Mouse (Mus musculus) right cerebral cortex, postnatal 10 days (tissue): ENCODE results near the gene Capn9.

Experiments
- DNase-seq, 2 experiments: peaks; one replicate each; pipeline ENCODE4 v3.0.0; 2021; ENCODE audit warnings: low spot score in 2 of 2

Gene Capn9

DNA sequence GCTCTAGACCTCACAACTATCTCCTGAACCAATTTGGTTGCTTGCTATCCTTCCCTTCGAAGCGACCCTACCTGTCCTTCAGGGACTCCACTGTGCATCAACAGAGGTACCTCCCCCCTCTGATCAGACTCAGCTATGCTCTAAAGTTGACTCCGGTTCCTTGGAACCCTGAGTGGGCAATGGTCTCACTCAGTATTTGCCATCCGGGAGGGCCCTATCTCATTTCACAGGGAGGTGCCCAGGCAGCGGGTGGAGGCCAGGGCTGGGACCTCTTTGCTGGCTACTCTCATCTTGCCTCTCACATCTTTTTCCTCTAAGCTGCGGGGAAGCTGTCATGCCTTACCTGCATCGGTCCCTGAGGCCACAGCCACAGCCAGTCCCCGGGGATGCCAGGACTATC lies at the start of gene Capn9:
Capn9 (plus strand) TSS at position 301 of the 400 bp plus-strand sequence.
- no peak for DNase-seq

DNA sequence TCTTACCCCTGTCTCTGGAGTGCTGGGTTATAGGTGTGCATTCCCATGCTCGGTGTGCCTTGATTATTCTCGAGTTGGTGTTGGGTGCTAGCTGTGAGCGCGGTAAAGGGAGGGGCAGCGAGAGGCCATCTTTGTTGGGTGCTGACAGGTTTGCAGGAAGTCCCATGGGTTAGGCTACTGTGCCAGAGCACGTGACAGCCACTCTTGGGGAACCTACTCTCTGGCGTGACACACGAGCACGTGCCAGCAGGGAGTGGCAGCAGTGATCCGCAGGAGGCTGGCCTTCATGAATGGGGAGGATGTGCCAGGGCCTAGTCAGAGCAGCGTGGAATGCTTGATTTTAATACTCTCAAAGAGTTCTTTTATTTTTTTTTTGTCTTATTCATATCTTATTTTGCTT lies 49.6 kb upstream of the Capn9 start:
- no peak for DNase-seq

DNA sequence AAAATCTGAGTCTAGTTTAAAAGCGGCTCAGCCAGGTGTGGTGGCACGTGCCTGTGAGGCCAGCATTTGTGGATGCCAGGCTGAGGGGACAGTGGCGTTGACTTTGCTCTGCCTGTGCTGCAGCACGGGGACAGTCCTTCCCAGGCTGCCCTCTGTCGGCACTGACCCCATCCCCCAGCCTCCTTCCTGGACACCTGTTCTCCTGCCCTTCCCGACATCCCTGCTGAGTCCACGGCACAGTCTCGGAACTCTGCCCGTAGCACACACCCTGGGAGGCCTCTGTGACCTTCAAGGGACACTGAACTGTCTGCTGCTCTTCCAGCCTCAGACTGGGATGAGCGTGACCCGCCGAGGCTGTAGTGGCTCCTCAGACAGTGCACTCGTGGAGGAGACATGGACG lies 45.8 kb upstream of the Capn9 start:
- no peak for DNase-seq

DNA sequence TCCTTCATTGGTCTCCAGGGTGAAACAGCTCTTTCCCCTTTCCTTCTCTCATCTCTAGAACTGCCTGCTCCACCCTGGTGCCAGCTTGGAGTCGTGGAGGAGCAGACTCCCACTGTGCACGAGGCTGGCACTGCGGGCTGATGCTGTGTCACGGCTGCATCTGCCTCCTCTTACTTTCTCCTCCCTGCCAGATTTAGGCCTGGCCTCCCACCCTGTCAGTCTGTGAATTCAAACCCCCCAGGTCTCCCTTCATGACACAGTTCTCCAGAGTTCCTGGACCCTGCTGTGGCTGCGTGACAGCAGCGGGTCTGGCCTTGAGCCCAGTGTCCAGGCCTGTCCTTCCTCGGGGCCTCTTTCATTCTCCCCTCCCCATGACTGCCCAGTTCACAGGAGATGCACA lies 45.4 kb upstream of the Capn9 start:
- no peak for DNase-seq

DNA sequence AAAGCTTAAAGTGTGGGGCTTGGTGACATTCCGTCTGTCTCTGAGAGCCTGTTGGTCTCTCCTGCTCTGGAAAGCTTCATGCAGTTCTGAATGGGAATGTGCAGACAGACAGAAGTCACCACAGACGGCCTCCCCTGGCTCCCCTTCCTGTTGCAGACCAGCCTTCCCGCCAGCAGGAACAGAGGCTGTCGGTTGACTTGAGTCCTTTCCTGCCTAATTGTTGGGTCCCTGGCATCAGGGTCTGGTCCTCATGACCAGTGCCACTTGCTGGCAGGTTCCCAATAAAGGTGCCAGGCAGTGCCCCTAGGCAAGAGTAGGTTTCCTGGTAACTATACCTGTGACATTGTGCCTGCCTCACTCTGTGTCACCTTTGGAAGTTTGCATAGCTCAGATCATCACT lies 44.9 kb upstream of the Capn9 start:
- DNase-seq: no peak

DNA sequence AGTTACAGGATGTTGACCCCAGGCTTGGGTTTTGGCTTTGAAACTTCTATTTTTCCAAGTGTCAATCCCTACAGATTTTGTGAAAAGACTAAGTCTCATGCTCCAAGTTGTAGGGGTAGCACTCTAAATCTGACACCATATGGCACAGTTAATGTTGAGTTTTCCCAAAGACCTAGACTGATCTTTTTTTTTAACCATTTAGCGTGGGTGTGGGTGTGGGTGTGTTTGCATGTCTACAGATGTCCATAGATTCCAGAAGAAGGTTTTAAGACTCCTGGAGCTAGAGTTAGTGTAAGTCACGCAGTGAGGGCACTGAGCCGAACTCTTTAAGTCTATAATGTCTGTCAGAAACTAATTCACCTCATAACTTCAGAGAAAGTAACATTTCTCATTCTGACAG lies 43.3 kb upstream of the Capn9 start:
- no peak for DNase-seq

DNA sequence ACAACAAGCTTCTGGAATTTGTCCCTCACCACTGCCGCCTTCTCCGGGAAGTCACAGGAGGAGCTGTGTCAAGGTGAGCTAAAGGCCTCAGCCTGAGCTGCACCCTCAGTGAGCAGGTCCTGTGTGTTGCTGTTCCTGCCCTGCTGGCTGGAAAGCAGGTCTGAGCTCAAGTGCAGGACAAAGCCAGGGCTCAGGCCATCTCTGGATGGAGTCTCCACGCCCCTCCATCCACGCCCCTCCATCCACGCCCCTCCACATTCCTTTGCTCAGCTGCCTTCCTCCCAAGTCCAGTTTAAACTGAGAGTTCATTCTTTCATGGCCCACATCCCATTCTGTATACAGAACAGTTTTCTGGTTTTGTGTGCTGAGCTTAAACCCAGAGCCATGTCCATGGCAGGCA lies 40.5 kb upstream of the Capn9 start:
- no peak for DNase-seq

DNA sequence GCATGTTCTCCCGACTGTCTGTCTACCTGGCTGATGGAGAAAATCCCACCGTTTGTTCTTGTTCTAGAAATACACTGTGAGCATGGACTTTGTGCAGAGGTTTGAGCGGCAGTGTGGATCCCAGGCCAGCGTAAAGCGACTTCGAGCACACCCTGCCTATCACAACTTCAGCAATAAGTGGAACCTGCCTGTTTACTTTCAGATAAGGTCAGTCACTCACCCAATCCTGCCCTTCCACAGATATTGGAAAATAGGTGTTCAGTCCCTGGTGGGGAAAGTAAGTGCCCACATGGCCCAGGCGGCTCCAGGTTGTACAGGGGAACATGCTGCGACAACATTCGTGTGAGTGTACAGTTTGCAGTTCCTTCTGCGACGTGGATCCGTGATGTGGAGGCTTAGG lies 35.0 kb upstream of the Capn9 start:
- no peak for DNase-seq

DNA sequence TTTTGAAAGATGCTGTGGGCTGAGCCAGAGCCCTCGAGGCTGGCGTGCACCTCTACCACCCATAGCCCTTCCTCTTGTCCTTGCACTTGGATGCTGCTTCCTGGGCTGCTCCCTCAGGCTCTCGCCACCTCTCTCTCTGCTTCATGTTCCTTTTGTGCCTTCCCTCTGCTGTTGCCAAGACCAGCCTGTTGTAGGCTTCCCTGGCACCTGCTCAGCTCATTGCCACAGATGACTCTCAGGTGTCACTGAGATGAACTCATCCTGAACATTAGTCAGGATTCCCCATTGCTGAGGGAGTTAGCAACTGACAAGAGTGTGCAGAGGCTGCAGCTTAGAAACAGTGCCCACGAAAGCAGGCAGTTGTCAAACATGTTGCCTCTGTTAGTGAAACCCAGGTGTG lies 33.9 kb upstream of the Capn9 start:
- DNase-seq: no peak

DNA sequence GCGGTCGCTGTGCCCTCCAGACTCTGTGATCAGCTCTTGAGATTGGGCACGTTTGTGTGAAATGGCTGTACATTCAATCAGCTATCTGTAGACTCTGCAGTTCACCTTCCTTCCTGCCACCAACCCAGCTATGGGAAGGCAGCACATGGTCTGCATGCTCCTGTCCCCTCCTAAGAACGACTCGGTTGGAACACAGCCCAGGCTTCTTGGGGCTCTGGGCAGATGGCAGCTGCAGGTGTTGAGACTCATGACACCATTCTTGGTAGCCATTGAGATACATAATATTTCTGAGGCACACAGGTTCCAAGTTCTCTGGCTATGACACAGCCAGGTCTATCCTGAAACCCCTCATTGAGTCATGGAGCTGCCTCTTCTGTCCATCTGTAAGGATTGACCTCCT lies 32.6 kb upstream of the Capn9 start:
- DNase-seq: no peak

DNA sequence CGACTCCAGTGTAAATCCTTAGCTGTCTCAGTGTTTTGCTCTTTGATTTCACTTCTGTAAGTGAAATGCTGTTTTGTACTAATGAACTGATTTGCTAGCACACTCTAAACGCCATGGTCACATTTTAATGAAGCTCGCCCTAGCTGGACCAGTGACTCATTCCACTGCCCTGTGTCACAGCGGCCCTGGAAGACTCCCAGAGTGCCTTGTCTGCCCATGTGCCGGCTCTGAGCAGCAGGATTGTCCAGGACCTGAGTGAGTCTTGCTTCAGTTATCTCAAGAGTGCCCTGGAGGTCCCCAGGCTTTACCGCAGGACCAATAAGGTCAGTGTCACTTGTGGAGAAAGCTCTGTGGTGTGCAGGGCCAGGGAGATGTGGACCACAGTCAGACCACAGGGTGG lies 29.5 kb upstream of the Capn9 start:
- no peak for DNase-seq

DNA sequence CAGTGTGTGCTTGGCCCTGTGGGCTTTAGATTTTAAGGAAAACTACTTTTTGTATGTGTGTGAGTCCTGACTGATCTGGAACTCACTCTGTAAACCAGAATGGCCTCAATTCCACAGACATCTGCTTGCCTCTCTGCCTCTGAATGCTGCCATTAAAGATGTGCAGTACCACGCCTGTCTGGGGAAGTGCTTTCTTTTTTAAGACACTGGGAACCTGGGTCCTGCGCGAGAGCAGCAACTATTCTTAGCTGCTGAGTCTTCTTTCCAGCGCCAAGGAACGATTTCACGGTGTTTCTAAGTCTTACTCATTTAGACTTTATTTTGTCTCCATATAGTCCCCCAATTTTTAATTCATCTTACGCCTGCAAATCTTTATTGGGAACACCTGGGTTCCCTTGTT lies 29.1 kb upstream of the Capn9 start:
- DNase-seq: no peak

DNA sequence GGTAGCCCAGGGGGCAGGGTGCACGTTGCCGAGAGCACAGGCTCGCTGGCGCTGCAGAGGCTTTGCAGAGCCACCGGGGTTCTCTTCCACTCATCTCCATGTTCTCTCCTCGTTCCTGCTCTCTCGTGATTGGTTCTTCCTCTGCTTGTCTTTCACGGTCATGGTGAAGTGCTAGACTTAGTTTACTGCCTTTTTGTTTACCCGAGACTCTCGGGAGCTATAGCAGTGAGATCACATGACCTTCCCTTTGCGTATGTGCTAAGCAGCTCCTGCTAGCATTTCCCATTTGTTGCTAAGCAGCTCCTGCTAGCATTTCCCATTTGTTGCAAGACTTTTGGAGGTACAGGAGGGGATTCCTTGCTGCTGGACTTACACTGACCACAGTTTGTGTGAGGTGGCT lies 28.6 kb upstream of the Capn9 start:
- no peak for DNase-seq

DNA sequence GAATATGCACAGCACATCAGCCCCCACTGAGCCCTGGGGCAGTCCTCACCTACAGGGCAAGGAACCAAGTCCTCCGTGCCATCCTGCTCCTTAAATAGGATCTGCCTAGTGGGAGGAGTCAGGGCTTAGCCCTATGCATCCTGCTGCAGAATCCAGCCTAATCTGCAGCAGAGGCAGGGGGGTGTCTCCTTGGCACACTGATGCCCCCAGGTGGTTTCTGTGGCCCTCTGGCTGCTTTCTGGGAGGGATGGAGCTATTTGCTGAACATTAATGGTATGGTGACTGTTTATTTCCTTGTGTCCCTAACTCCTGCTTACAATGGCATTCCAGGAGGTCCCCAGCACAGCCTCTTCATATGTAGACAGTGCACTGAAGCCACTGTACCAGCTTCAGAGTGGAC lies 27.7 kb upstream of the Capn9 start:
- DNase-seq: no peak

DNA sequence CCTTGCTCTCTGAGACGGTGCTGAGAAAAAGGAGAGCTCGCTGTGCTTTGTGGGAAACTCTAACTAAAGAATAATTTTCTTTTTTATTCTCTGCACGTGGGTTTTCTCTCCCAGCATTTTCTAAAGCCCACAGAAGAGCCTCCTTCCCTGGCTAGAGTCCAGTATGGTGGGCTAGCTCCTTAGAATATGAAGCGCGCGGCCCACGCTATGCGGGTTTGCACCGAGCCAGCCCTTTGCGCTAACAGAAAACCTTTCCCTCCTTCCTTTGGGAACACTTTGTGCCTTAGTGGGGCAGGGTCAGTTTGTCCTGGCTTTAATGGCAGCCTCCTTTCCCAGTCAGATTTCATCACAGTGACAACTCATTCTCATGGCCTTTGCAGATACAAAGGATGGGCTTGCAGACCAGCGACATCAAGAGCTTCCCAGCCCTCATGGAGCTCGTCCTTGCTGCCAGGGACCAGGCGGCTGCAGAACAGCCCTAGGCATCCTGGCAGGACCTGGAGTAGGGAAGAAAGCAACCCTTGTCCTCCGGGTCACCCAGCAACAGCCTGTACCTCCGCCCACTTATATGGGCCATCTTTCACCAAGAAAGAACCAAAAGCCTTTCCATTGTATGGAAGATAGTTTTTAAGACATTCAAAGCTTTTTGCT lies 24.8 kb upstream of the Capn9 start:
- DNase-seq: peak; percentile 66 to 68

DNA sequence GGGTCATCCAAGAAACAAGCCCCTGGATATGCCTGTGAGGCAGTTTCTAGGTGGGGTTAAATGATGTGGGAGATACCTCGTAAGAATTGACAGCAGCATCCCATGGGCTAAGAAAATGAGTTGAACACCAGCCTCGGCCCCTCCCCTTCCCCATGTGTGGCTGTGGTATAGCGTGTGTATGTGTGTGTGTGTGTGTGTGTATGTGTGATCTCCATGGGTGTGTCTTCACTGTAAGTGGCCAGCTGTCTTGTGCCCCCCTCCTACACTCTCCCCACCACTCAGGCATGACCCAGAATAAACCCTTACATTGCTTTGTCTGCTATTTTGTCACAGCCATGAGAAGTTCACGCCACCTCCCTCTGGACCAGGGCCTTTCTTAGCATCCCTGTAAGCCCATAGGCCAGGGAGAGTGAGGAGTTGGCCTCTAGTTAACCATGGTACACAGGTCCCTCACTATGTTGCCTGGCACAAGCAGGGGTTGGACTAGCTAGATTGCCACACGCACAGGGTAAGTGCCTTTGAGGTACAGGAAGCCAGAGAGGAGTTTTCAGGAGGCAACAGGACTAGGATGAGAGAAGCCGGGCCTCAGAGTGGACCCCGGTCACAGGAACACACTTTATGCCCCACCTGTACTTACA lies 20.7 kb upstream of the Capn9 start:
- DNase-seq: no peak

DNA sequence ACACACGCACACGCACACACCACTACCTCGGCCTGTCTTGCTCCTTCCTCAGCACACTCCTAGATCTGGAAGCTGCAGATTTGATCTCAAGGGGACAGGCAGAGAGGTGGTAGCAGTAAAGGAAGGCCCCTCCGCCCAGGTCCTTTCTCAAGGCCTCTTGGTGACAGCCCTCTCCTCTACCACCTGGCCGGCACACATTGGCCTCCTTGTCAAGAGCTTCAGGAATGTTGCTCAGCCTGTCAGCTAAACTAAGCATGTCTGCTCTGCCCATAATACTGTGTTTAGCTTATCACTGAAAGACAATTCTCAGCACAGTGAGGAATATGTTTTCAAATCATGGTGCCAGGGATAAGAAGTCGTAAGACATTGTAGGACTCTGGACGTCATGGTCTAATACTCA lies 19.7 kb upstream of the Capn9 start:
- DNase-seq: no peak

DNA sequence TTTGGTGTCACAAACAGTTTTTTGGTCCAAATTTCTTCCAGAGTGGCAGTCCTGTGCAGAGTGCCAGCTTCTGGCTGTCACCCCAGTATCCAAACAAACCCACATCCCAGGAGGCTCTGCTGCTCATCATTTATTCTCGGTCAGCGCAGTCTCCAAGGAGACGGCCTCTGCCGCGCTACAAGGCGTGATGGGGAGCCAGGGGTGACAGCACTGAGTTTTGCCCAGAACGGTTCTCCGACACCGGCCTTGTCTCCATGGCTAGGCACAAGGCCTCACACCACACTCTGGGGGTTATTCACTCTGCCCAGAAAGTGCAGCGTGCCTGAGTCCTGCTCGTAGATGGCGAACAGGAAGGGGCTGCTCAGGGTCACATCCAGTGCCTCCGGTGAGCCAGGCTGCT lies 19.3 kb upstream of the Capn9 start:
- DNase-seq: peak; percentile 82 to 86

DNA sequence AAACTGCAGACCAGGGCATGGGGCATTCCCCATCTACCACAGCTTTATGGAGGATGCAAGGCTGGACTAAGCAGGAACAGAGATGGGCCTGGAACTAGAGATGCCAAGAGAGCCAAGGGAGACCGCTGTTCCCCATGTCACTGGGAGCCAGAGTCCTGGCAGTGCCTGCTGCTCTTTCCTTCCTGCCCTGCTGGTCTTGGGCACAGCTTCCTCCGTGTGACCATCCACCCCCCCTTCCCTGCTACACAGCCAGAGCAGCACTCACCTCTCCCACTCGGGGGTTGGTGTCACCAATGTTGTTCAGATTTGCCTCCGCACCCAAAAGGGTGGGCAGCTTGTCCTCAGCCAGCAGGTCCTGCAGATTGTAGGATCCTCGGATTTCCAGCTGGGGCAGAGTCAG lies 18.4 kb upstream of the Capn9 start:
- DNase-seq: no peak

DNA sequence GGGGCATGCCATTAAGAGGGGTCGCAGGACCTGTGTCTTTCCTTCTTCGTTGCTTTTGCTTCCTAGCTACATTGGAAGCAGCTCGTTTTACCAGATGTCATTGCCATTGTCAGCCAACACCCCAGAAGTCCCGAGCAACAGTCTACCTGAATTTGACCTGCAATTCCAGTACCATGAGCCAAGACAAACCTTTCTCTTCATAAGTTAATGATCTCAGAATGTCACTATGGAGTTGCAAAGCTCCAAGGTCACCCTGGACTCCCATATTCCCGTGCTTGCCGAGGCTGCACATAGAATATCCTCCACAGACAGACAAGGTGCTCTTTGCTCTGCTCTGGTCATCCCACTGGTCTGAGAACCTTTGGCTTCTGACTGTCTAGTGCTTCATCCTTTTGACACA lies 8.8 kb upstream of the Capn9 start:
- no peak for DNase-seq

DNA sequence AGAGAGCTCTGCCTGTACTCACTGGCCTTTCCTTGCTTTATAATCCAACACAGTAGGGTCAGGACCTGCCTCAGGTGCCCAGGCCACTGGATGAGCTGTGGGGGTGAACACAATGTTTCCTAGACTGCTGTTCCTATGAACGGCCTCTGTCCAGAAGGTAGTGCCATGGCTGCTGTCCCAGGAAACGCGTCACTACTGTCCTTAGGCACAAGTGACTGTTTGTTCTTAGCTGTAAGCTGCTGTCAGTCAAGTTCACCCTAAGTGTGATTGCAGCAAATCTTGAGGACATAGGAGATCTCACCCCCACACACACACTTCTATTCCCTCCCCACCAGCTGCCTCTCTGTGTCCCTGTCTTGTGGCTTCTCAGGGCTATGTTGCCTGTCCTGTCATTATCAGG lies 8.3 kb upstream of the Capn9 start:
- no peak for DNase-seq

DNA sequence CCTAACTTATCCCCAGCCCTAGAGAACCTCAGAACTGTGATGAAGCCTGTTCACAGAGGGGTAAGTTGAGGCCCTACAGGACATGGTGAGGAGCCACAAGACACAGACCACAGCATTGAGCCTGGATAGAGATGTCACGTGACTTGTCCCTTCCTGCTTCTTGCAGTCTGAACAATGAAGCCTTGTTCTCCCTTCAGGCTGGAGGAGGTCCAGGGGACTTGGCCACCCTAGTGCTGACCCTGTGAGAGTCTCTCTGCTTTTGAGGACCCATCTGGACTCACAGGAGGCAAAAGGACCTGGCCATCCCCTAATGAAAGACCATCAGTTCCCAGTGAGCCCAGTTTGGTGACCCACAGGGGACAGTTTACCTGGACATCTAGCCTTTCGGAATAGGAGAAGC lies 6.8 kb upstream of the Capn9 start:
- DNase-seq: peak; percentile 72 to 73

DNA sequence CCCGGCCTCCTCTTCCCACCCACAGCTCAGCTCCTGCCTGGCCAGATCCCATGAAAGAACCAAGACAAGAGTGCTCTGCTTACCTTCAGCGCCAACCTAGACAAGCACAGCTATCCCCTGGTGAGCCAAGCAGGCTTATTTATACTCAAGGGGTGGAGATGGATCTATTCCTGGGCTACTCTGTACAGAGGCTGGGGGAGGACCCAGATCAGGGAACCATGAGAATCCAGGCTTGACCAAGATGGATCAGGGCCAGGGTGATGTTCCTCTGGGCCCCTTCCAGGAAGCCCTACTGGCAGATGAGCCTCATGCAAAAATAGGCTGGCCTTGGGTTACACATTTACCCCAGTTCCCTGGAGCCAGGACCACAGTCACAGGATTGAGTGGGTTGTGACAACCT lies 6.3 kb upstream of the Capn9 start, which contains the start of gene Agt:
Agt (minus strand) TSS at position 114 of the 400 bp plus-strand sequence.
- DNase-seq: no peak
